Mouse (Mus musculus): ENCODE measurements at regions not wholly inside any gene's neighbourhood (a gene's known extent, or its start where the extent isn't known, plus 50 kb on each side); places are given as distances from the start of the nearest gene placed in this dataset.

GRCm38 (mm10) chr16:51916337-51916736 lies 114.7 kb upstream of the Cblb start:
- TF ChIP-seq CTCF (IDR thresholded peaks at IDR 0.05; ENCODE audit: extremely low read depth, insufficient read length, insufficient replicate concordance, low read depth, low read length) (no peak), POLR2A (IDR thresholded peaks at IDR 0.05; ENCODE audit: low read depth, low read length) (no peak)
- Histone ChIP-seq H3K36me3 (ENCODE audit: control insufficient read depth, insufficient read depth, low read length) (no peaks in the 10 kb centered on the region), H3K27me3 (ENCODE audit: control insufficient read depth, insufficient read depth, low read length) (no peaks in the 10 kb centered on the region), H3K4me1 (ENCODE audit: control insufficient read depth, insufficient read depth, insufficient read length, low read length) (peaks cover 1% of the 10 kb centered on the region; the same call in 1 of the 2 replicates), H3K4me3 (ENCODE audit: low read depth, low read length) (no peak overlapping the region), H3K27ac (ENCODE audit: insufficient read depth, low read depth, low read length) (no peak overlapping the region)
- WGBS: 74% methylated on average over 5 of the region's 5 CpGs

- no peaks in the 10 kb centered on the region for H3K4me1 ChIP-seq (ENCODE audit: control insufficient read depth, insufficient read depth, insufficient read length, low read length)
- no peak overlapping the region for H3K4me3 ChIP-seq (ENCODE audit: low read depth, low read length)
- H3K36me3 ChIP-seq (ENCODE audit: control insufficient read depth, insufficient read depth, low read length): no peaks in the 10 kb centered on the region
- no peak for TF ChIP-seq POLR2A (IDR thresholded peaks at IDR 0.05; ENCODE audit: low read depth, low read length)
- no peak for TF ChIP-seq CTCF (IDR thresholded peaks at IDR 0.05; ENCODE audit: extremely low read depth, insufficient read length, insufficient replicate concordance, low read depth, low read length)
- H3K27me3 ChIP-seq (ENCODE audit: control insufficient read depth, insufficient read depth, low read length): no peaks in the 10 kb centered on the region
- 58% methylated on average over 3 of the region's 3 CpGs for WGBS
- no peak overlapping the region for H3K27ac ChIP-seq (ENCODE audit: insufficient read depth, low read depth, low read length)
Measured at GRCm38 (mm10) chr16:51916820-51917219, 114.2 kb upstream of the Cblb start.

- no peaks in the 10 kb centered on the region for H3K4me1 ChIP-seq (ENCODE audit: control insufficient read depth, insufficient read depth, insufficient read length, low read length)
- 46% methylated on average over 2 of the region's 2 CpGs for WGBS
- no peaks in the 10 kb centered on the region for H3K27me3 ChIP-seq (ENCODE audit: control insufficient read depth, insufficient read depth, low read length)
- TF ChIP-seq CTCF (IDR thresholded peaks at IDR 0.05; ENCODE audit: extremely low read depth, insufficient read length, insufficient replicate concordance, low read depth, low read length) (no peak), POLR2A (IDR thresholded peaks at IDR 0.05; ENCODE audit: low read depth, low read length) (no peak)
- no peak overlapping the region for H3K27ac ChIP-seq (ENCODE audit: insufficient read depth, low read depth, low read length)
- no peak overlapping the region for H3K4me3 ChIP-seq (ENCODE audit: low read depth, low read length)
- H3K36me3 ChIP-seq (ENCODE audit: control insufficient read depth, insufficient read depth, low read length): no peaks in the 10 kb centered on the region
Measured at GRCm38 (mm10) chr16:51917540-51917939, 113.5 kb upstream of the Cblb start.

- 50% methylated on average over 4 of the region's 4 CpGs for WGBS
- no peaks in the 10 kb centered on the region for H3K36me3 ChIP-seq (ENCODE audit: control insufficient read depth, insufficient read depth, low read length)
- H3K27me3 ChIP-seq (ENCODE audit: control insufficient read depth, insufficient read depth, low read length): no peaks in the 10 kb centered on the region
- H3K27ac ChIP-seq (ENCODE audit: insufficient read depth, low read depth, low read length): no peak overlapping the region
- H3K4me3 ChIP-seq (ENCODE audit: low read depth, low read length): no peak overlapping the region
- TF ChIP-seq CTCF (IDR thresholded peaks at IDR 0.05; ENCODE audit: extremely low read depth, insufficient read length, insufficient replicate concordance, low read depth, low read length) (no peak), POLR2A (IDR thresholded peaks at IDR 0.05; ENCODE audit: low read depth, low read length) (no peak)
- no peaks in the 10 kb centered on the region for H3K4me1 ChIP-seq (ENCODE audit: control insufficient read depth, insufficient read depth, insufficient read length, low read length)
Measured at GRCm38 (mm10) chr16:51921025-51921424, 110.0 kb upstream of the Cblb start.

- WGBS: 78% methylated on average over 3 of the region's 3 CpGs
- Histone ChIP-seq H3K4me3 (ENCODE audit: low read depth, low read length) (no peak overlapping the region), H3K27ac (ENCODE audit: insufficient read depth, low read depth, low read length) (no peak overlapping the region), H3K4me1 (ENCODE audit: control insufficient read depth, insufficient read depth, insufficient read length, low read length) (no peaks in the 10 kb centered on the region), H3K27me3 (ENCODE audit: control insufficient read depth, insufficient read depth, low read length) (no peaks in the 10 kb centered on the region), H3K36me3 (ENCODE audit: control insufficient read depth, insufficient read depth, low read length) (no peaks in the 10 kb centered on the region)
- TF ChIP-seq CTCF (IDR thresholded peaks at IDR 0.05; ENCODE audit: extremely low read depth, insufficient read length, insufficient replicate concordance, low read depth, low read length) (no peak), POLR2A (IDR thresholded peaks at IDR 0.05; ENCODE audit: low read depth, low read length) (no peak)
Measured at GRCm38 (mm10) chr16:51922589-51922988, 108.4 kb upstream of the Cblb start.

- Histone ChIP-seq H3K4me3 (ENCODE audit: low read depth, low read length) (no peak overlapping the region), H3K4me1 (ENCODE audit: control insufficient read depth, insufficient read depth, insufficient read length, low read length) (no peaks in the 10 kb centered on the region), H3K36me3 (ENCODE audit: control insufficient read depth, insufficient read depth, low read length) (no peaks in the 10 kb centered on the region), H3K27me3 (ENCODE audit: control insufficient read depth, insufficient read depth, low read length) (no peaks in the 10 kb centered on the region), H3K27ac (ENCODE audit: insufficient read depth, low read depth, low read length) (no peak overlapping the region)
- WGBS: 68% methylated on average over 3 of the region's 3 CpGs
- TF ChIP-seq POLR2A (IDR thresholded peaks at IDR 0.05; ENCODE audit: low read depth, low read length): no peak
- no peak for TF ChIP-seq CTCF (IDR thresholded peaks at IDR 0.05; ENCODE audit: extremely low read depth, insufficient read length, insufficient replicate concordance, low read depth, low read length)
Measured at GRCm38 (mm10) chr16:51925639-51926038, 105.4 kb upstream of the Cblb start.

- Histone ChIP-seq H3K36me3 (ENCODE audit: control insufficient read depth, insufficient read depth, low read length) (no peaks in the 10 kb centered on the region), H3K4me3 (ENCODE audit: low read depth, low read length) (no peak overlapping the region), H3K27ac (ENCODE audit: insufficient read depth, low read depth, low read length) (no peak overlapping the region), H3K4me1 (ENCODE audit: control insufficient read depth, insufficient read depth, insufficient read length, low read length) (no peaks in the 10 kb centered on the region), H3K27me3 (ENCODE audit: control insufficient read depth, insufficient read depth, low read length) (no peaks in the 10 kb centered on the region)
- 87% methylated on average over 2 of the region's 2 CpGs for WGBS
- no peak for TF ChIP-seq POLR2A (IDR thresholded peaks at IDR 0.05; ENCODE audit: low read depth, low read length)
- TF ChIP-seq CTCF (IDR thresholded peaks at IDR 0.05; ENCODE audit: extremely low read depth, insufficient read length, insufficient replicate concordance, low read depth, low read length): no peak
Measured at GRCm38 (mm10) chr16:51933122-51933521, 97.9 kb upstream of the Cblb start.

- Histone ChIP-seq H3K27ac (ENCODE audit: insufficient read depth, low read depth, low read length) (no peak overlapping the region), H3K4me1 (ENCODE audit: control insufficient read depth, insufficient read depth, insufficient read length, low read length) (no peaks in the 10 kb centered on the region), H3K27me3 (ENCODE audit: control insufficient read depth, insufficient read depth, low read length) (no peaks in the 10 kb centered on the region), H3K4me3 (ENCODE audit: low read depth, low read length) (no peak overlapping the region), H3K36me3 (ENCODE audit: control insufficient read depth, insufficient read depth, low read length) (no peaks in the 10 kb centered on the region)
- 76% methylated on average over 3 of the region's 3 CpGs for WGBS
- TF ChIP-seq POLR2A (IDR thresholded peaks at IDR 0.05; ENCODE audit: low read depth, low read length) (no peak), CTCF (IDR thresholded peaks at IDR 0.05; ENCODE audit: extremely low read depth, insufficient read length, insufficient replicate concordance, low read depth, low read length) (no peak)
Measured at GRCm38 (mm10) chr16:51933965-51934364, 97.1 kb upstream of the Cblb start.
